Mouse (Mus musculus) stomach, postnatal 0 days (tissue): ENCODE measurements around the gene Nap1l2. TPM values are rescaled to one million over a fixed set of nuclear protein-coding genes. Genes with fewer than 3 reads are reported as not detected.
"Not testable (repeated sequence)": the region's sequence is repeated elsewhere in the genome, so short reads cannot be mapped to it uniquely, and the experiment has no call there.

Experiments
- ATAC-seq: fragments of 200-750 bp; cut with Nextera tagmentation; 2 replicates; pipeline ENCODE4 v1.8.0; 2017; ENCODE audit not compliant: low FRiP score, low TSS enrichment
- DNase-seq: peaks from one replicate; pipeline ENCODE4 v3.0.0-alpha.2; 2016; ENCODE audit warnings: low spot score
- H3K27ac ChIP-seq: fragments of 300-500 bp; sonication (generic); replicated peaks from 2 replicates; pipeline ENCODE4 v1.5.1; 2014; ENCODE audit warnings: mild to moderate bottlenecking, control low read depth
- H3K27me3 ChIP-seq: fragments of 300-500 bp; sonication (generic); 2 replicates; pipeline ENCODE4 v1.6.1; 2014; ENCODE audit warnings: low read length; ENCODE audit not compliant: control insufficient read depth, insufficient read depth
- H3K36me3 ChIP-seq: fragments of 300-500 bp; sonication (generic); 2 replicates; pipeline ENCODE4 v1.6.1; 2014; ENCODE audit warnings: low read length, mixed read lengths; ENCODE audit not compliant: control insufficient read depth, insufficient read depth
- H3K4me1 ChIP-seq: fragments of 300-500 bp; sonication (generic); replicated peaks from 2 replicates; pipeline ENCODE4 v1.6.1; 2014; ENCODE audit warnings: antibody characterized with exemption; ENCODE audit not compliant: control insufficient read depth, insufficient read depth
- H3K4me2 ChIP-seq: fragments of 300-500 bp; sonication (generic); replicated peaks from 2 replicates; pipeline ENCODE4 v1.6.1; 2014; ENCODE audit warnings: low read depth, mild to moderate bottlenecking, control low read depth, moderate library complexity
- H3K4me3 ChIP-seq: fragments of 300-500 bp; sonication (generic); 2 replicates; pipeline ENCODE4 v1.5.1; 2014; ENCODE audit warnings: low read depth, low read length, control low read depth
- H3K9ac ChIP-seq: fragments of 300-500 bp; sonication (generic); 2 replicates; pipeline ENCODE4 v1.6.1; 2014; ENCODE audit warnings: mild to moderate bottlenecking, low read length, control low read depth, mixed read lengths
- H3K9me3 ChIP-seq: fragments of 300-500 bp; sonication (generic); 2 replicates; pipeline ENCODE4 v1.6.1; 2016; ENCODE audit warnings: low read length; ENCODE audit not compliant: control insufficient read depth
- CTCF ChIP-seq: IDR thresholded peaks from 2 replicates; pipeline ENCODE4 v1.5.1; 2016; ENCODE audit warnings: antibody characterized with exemption, low read depth, mild to moderate bottlenecking, moderate library complexity
- EP300 ChIP-seq: optimal IDR thresholded peaks from 2 replicates; pipeline ENCODE3; 2016; ENCODE audit warnings: antibody characterized with exemption
- WGBS: fragments of 180-500 bp; shearing (Covaris S2); extraction: QIAGEN DNeasy Blood & Tissue Kit; methylation state at CpG from one replicate; pipeline ENCODE4 v1.1.7; 2014; 5-methylcytosine and 5-hydroxymethylcytosine counted together
- polyA plus RNA-seq: library from polyadenylated mRNA; unstranded; fragments of >200 nt; fragmentation: Nextera tagmentation; extraction: Ambion mirVana; gene quantifications from 2 replicates; pipeline ENCODE4 v1.2.1, GENCODE M21; 2015

Nap1l2 gene
- polyA plus RNA-seq = 1.4 TPM in 2 replicates

- Histone ChIP-seq H3K9ac (no peak within 1 kb of the TSS), H3K4me3 (peak within 1 kb of the TSS; percentile 29), H3K4me2 (peak within 1 kb of the TSS; percentile 46), H3K27me3 (no peaks in the 10 kb centered on the region), H3K27ac (no peak within 1 kb of the TSS), H3K9me3 (no peaks in the 10 kb centered on the region), H3K4me1 (no peaks in the 10 kb centered on the region), H3K36me3 (no peaks in the 10 kb centered on the region)
- WGBS = 12% methylated on average over 13 of the region's 13 CpGs
- ATAC-seq (no peak), DNase-seq (peak; percentile 15)
- no peak for TF ChIP-seq CTCF
- no peak for TF ChIP-seq EP300
Observed at GRCm38 (mm10) chrX:103186431-103186786, at the start of gene Nap1l2. Gene Nap1l2 (minus strand): TSS chrX:103186640.

DNA sequence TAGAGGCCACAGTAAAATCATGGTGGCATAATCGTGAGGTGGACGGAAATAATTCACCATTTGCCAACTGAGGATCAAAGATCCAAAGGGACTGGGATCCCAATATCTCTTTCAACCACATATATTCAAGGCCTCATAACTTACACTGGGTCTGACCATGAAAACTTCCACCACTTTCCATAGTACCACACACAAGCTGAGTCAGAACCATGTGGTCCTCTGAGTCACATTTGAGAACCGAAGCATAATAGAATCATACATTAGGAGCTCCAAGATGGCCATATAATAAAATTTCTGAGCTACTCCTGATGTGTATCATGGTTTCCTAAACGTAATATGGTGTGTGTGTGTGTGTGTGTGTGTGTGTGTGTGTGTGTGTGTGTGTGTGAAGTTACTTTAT lies 28.8 kb upstream of the Nap1l2 start:
- Histone ChIP-seq H3K27ac (no peak overlapping the region), H3K4me2 (no peak overlapping the region), H3K9ac (no peak overlapping the region), H3K27me3 (no peaks in the 10 kb centered on the region), H3K4me3 (no peak overlapping the region), H3K4me1 (no peaks in the 10 kb centered on the region), H3K36me3 (no peaks in the 10 kb centered on the region), H3K9me3 (no peaks in the 10 kb centered on the region)
- TF ChIP-seq EP300 (no peak), CTCF (no peak)
- ATAC-seq (no peak), DNase-seq (no peak)
- WGBS = 81% methylated on average over 4 of the region's 4 CpGs

GRCm38 (mm10) chrX:103186829-103187228 lies 389 bp upstream of the Nap1l2 start:
- no peaks in the 10 kb centered on the region for H3K4me1 ChIP-seq
- WGBS = 23% methylated on average over 1 of the region's 1 CpGs
- ATAC-seq (no peak), DNase-seq (no peak)
- no peaks in the 10 kb centered on the region for H3K9me3 ChIP-seq
- H3K9ac ChIP-seq = no peak overlapping the region
- no peak overlapping the region for H3K4me3 ChIP-seq
- TF ChIP-seq EP300 = no peak
- TF ChIP-seq CTCF = no peak
- no peak overlapping the region for H3K27ac ChIP-seq
- no peaks in the 10 kb centered on the region for H3K36me3 ChIP-seq
- H3K4me2 ChIP-seq = peak overlapping the region; percentile 46
- H3K27me3 ChIP-seq = no peaks in the 10 kb centered on the region

GRCm38 (mm10) chrX:103185781-103186430 lies 534 bp downstream of the Nap1l2 start:
- WGBS = 9% methylated on average over 20 of the region's 20 CpGs
- no peak overlapping the region for H3K9ac ChIP-seq
- no peaks in the 10 kb centered on the region for H3K36me3 ChIP-seq
- TF ChIP-seq CTCF (no peak), EP300 (no peak)
- H3K4me3 ChIP-seq = peak overlapping the region; percentile 29
- DNase-seq (no peak), ATAC-seq (no peak)
- H3K4me2 ChIP-seq = peak overlapping the region; percentile 46
- no peaks in the 10 kb centered on the region for H3K4me1 ChIP-seq
- H3K9me3 ChIP-seq = no peaks in the 10 kb centered on the region
- no peak overlapping the region for H3K27ac ChIP-seq
- H3K27me3 ChIP-seq = no peaks in the 10 kb centered on the region

GRCm38 (mm10) chrX:103183536-103183935 lies 2.9 kb downstream of the Nap1l2 start:
- Histone ChIP-seq H3K27me3 (no peaks in the 10 kb centered on the region), H3K27ac (no peak overlapping the region), H3K36me3 (no peaks in the 10 kb centered on the region), H3K9ac (no peak overlapping the region), H3K4me3 (no peak overlapping the region), H3K4me1 (no peaks in the 10 kb centered on the region), H3K4me2 (no peak overlapping the region), H3K9me3 (no peaks in the 10 kb centered on the region)
- no peak for ATAC-seq
- no peak for DNase-seq
- no peak for TF ChIP-seq EP300
- peak; percentile 52 for TF ChIP-seq CTCF

GRCm38 (mm10) chrX:103179771-103180558 lies 6.5 kb downstream of the Nap1l2 start:
- Histone ChIP-seq H3K27ac (no peak overlapping the region), H3K9me3 (no peaks in the 10 kb centered on the region), H3K9ac (no peak overlapping the region), H3K27me3 (no peaks in the 10 kb centered on the region), H3K4me3 (no peak overlapping the region), H3K4me1 (no peaks in the 10 kb centered on the region), H3K4me2 (no peak overlapping the region), H3K36me3 (no peaks in the 10 kb centered on the region)
- ATAC-seq = no peak
- 75% methylated on average over 4 of the region's 4 CpGs for WGBS
- TF ChIP-seq CTCF = no peak
- no peak for TF ChIP-seq EP300
- DNase-seq = no peak

- DNase-seq, H3K4me3 ChIP-seq, H3K4me1 ChIP-seq, H3K27me3 ChIP-seq, H3K27ac ChIP-seq, H3K9me3 ChIP-seq, H3K9ac ChIP-seq, H3K36me3 ChIP-seq: not testable (repeated sequence)
- H3K4me2 ChIP-seq = peak overlapping the region; percentile 31; the same call in 1 of the 2 replicates
- peak; percentile 88 for ATAC-seq
- WGBS = 20% methylated on average over 22 of the region's 83 CpGs
Observed at GRCm38 (mm10) chrX:103164948-103165605, 21.4 kb downstream of the Nap1l2 start.
